26 mouse cellular contexts compared by ENCODE assay signal in genomic region chr4:87775721-87776120, GRCm38 (mm10).
DNase-seq lines count a peak whose midpoint lies in the region; ATAC-seq and TF ChIP-seq lines count a peak whose summit lies in the region.
"Had no signal": no experiment of that assay in that cellular context is flagged by ENCODE, and none has a peak within 500 bp of the region (broad histone marks: within the 10 kb centered on the region; RNA-seq: fewer than 3 reads in every experiment).

No protein-coding gene starts in this region.

- no peak overlapping the region for H3K4me2 ChIP-seq in lung, embryonic 14.5 days
- H3K4me2 ChIP-seq in liver, postnatal 0 days (ENCODE audit: low read depth, low read length): no peak overlapping the region
- H3K4me2 ChIP-seq: embryonic facial prominence, embryonic 15.5 days; heart, embryonic 11.5 days; heart, embryonic 15.5 days; hindbrain, embryonic 13.5 days had no signal

- peak; percentile 11; the same call in 1 of the 2 replicates for TF ChIP-seq CTCF in lung, embryonic 14.5 days (IDR thresholded peaks at IDR 0.05; ENCODE audit: low read depth)
- TF ChIP-seq CTCF in liver, postnatal 0 days (IDR thresholded peaks at IDR 0.05; ENCODE audit: low read depth): no peak

- no peaks in the 10 kb centered on the region for H3K27me3 ChIP-seq in lung, embryonic 14.5 days (ENCODE audit: insufficient read depth, low read length)
- H3K27me3 ChIP-seq in liver, postnatal 0 days (ENCODE audit: insufficient read depth, low read length): no peaks in the 10 kb centered on the region
- H3K27me3 ChIP-seq: embryonic facial prominence, embryonic 15.5 days; heart, embryonic 15.5 days; hindbrain, embryonic 13.5 days had no signal

- no peaks in the 10 kb centered on the region for H3K9me3 ChIP-seq in lung, embryonic 14.5 days (ENCODE audit: low read depth, low read length)
- no peaks in the 10 kb centered on the region for H3K9me3 ChIP-seq in liver, postnatal 0 days (ENCODE audit: low read length)
- H3K9me3 ChIP-seq: embryonic facial prominence, embryonic 15.5 days; forebrain, embryonic 10.5 days; G1E; heart, embryonic 15.5 days; hindbrain, embryonic 13.5 days had no signal

- H3K9ac ChIP-seq in lung, embryonic 14.5 days: no peak overlapping the region
- H3K9ac ChIP-seq in liver, postnatal 0 days (replicated peaks): no peak overlapping the region
- H3K9ac ChIP-seq: embryonic facial prominence, embryonic 15.5 days; heart, embryonic 15.5 days; hindbrain, embryonic 13.5 days had no signal

- peaks cover 14% of the 10 kb centered on the region for H3K36me3 ChIP-seq in lung, embryonic 14.5 days (ENCODE audit: insufficient read depth)
- H3K36me3 ChIP-seq in liver, postnatal 0 days (replicated peaks; ENCODE audit: insufficient read depth, low read length): peaks cover 17% of the 10 kb centered on the region

- TF ChIP-seq EP300 in liver, postnatal 0 days (IDR thresholded peaks at IDR 0.05; ENCODE audit: low read depth): no peak

- no peak overlapping the region for H3K4me3 ChIP-seq in lung, embryonic 14.5 days (ENCODE audit: low read depth, low read length)
- H3K4me3 ChIP-seq in liver, postnatal 0 days (ENCODE audit: low read depth, low read length): no peak overlapping the region
- H3K4me3 ChIP-seq: embryonic facial prominence, embryonic 15.5 days; erythroblast, embryonic 14.5 days; forebrain, embryonic 10.5 days; heart, adult 2 months; heart, embryonic 15.5 days; hindbrain, embryonic 13.5 days had no signal

- ATAC-seq in lung, embryonic 14.5 days (ENCODE audit: insufficient read depth): no peak; the same call in 1 of the 2 replicates
- ATAC-seq in liver, postnatal 0 days: no peak
- ATAC-seq: CD4-positive, CD25-positive, alpha-beta regulatory T cell, adult 4 months; forebrain, embryonic 14.5 days; hindbrain, postnatal 0 days had no signal

- H3K4me1 ChIP-seq in lung, embryonic 14.5 days (ENCODE audit: insufficient read depth): no peaks in the 10 kb centered on the region
- no peaks in the 10 kb centered on the region for H3K4me1 ChIP-seq in liver, postnatal 0 days (ENCODE audit: insufficient read depth)
- H3K4me1 ChIP-seq: embryonic facial prominence, embryonic 15.5 days; forebrain, embryonic 10.5 days; heart, embryonic 15.5 days; hindbrain, embryonic 13.5 days had no signal

- DNase-seq in cerebellum, postnatal 10 days: peak; percentile 13 to 30
- no peak for DNase-seq in cerebellum, adult 18-20 months
- peak; percentile 78 for DNase-seq in lung, embryonic 14.5 days
- DNase-seq in lung, adult 18-20 months: no peak
- peak; percentile 45 for DNase-seq in adipocyte (ENCODE audit: low spot score)
- DNase-seq in lung, postnatal 10 days: peak; percentile 66
- no peak for DNase-seq in neural tube, embryonic 10.5 days (ENCODE audit: extremely low spot score, low spot score)
- no peak for DNase-seq in liver, postnatal 0 days
- DNase-seq: adrenal gland, postnatal 25 days; B cell, adult 2 months; cerebellum, adult 11-12 months; cerebellum, adult 9-11 months; embryo, embryonic 11 days; gastrocnemius, postnatal 36 days; heart, adult 2 months; heart, postnatal 14 days had no signal

- no peak overlapping the region for H3K27ac ChIP-seq in lung, embryonic 14.5 days (ENCODE audit: low read depth)
- no peak overlapping the region for H3K27ac ChIP-seq in liver, postnatal 0 days (ENCODE audit: low read depth)
- H3K27ac ChIP-seq: embryonic facial prominence, embryonic 15.5 days; forebrain, embryonic 10.5 days; heart, adult 2 months; heart, embryonic 15.5 days; hindbrain, embryonic 13.5 days; hindbrain, postnatal 0 days had no signal

- WGBS in lung, embryonic 14.5 days: 50% methylated on average over 2 of the region's 2 CpGs
- WGBS in liver, postnatal 0 days (ENCODE audit: insufficient replicate concordance): 87% methylated on average over 2 of the region's 2 CpGs

Comparison
In these comparisons a context has a peak if more than half of its experiments do, and no peak if none do; other contexts are left out.
1. DNase-seq: peak in cerebellum, postnatal 10 days (2 of 2), lung, embryonic 14.5 days (single experiment), adipocyte (single experiment) and lung, postnatal 10 days (single experiment); none in cerebellum, adult 18-20 months (0 of 2), lung, adult 18-20 months (0 of 2), neural tube, embryonic 10.5 days (single experiment) and liver, postnatal 0 days (single experiment).